Mouse (Mus musculus): ENCODE measurements at regions not wholly inside any gene's neighbourhood (a gene's known extent, or its start where the extent isn't known, plus 50 kb on each side); places are given as distances from the start of the nearest gene placed in this dataset.
"Not testable (repeated sequence)": the region's sequence is repeated elsewhere in the genome, so short reads cannot be mapped to it uniquely, and the experiment has no call there.

GRCm38 (mm10) chr8:96586129-96586528 is 697.8 kb upstream of the Got2 start:
- no peak for DNase-seq

DNA sequence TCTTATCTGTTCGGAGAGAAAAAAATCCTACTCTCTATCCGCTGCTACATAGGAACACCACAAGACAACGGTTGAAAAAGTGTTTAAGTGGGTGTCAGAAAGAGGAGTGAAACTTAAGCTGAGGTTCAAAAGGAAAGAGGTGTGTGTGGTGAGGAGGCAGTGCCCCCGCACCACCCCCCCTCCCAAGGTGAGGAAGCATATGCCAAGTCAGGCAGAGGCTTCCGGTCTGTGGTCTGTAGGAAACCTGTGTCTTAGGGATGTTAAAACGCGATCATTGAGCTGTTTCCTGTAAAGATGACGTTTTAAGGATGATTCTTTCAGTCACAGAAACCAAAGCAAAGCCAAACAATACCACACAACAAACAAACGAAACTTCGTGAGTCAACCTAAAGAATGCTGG is 664.2 kb upstream of the Got2 start:
- no peak for DNase-seq

GRCm38 (mm10) chr8:96550408-96550807 is 662.1 kb upstream of the Got2 start:
- no peak for DNase-seq

- DNase-seq = no peak
Measured at GRCm38 (mm10) chr8:96548663-96549062, 660.3 kb upstream of the Got2 start.

DNA sequence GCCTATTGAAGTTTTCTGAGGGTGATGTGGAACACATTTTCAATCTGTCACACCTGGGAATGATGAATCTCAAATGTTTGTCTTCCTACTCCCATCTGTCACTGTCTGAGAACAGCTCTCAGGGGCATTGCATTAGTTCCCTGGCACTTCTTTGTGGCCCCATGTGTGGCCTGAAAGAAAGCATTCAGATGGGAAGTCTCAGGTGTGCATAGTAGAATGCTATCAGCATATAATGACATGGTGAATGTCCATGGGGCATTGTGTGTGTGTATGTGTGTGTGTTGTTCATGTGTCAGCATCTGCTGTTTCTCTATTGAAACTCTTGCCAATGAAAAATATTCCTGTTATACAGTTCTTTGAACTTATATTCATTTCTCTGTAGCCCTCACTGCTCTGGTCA is 659.8 kb upstream of the Got2 start:
- DNase-seq = no peak

GRCm38 (mm10) chr8:96542215-96542614 is 653.9 kb upstream of the Got2 start:
- DNase-seq = no peak

DNA sequence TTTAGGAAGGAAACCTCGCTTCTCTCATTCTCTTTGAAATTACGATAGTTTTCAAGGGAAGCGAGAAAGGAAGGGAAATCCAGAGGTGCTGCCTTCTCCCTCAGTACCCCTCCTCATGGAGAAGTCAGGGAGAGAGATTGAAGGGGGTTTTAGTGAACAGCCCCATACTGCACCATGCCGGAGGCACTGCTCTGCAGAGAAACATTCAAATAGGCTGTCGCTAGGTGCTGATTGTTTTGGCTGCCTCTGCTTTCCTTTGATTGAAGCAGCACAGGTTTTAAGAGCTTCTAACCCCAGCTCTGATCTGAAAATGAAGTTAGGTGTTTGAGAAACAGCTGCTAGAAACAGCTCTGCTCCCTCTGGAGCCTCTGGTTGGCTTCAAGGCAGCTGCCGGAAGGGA is 610.5 kb upstream of the Got2 start:
- no peak for DNase-seq

DNA sequence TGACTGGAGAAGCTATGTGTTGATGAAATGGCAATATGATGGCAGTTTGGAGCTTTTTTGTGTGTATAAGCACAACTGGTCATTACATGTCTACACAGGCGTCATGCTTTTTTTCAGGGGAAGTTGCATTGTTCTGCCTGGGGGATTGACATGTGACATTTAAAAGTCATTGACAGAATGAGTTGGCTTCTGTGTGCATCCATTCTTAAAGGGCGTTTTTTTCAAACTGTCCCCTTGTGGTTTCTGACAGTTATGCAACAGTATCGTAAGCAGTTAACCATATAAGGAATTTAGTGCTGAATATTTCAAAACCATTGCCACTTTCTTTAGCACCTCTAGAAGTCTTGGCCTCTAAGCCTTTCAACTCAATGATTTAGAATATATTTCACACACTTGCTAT is 607.1 kb upstream of the Got2 start:
- DNase-seq = no peak

- DNase-seq = no peak
Measured at GRCm38 (mm10) chr8:96489804-96490203, 601.5 kb upstream of the Got2 start.

GRCm38 (mm10) chr8:96488741-96489453 is 600.5 kb upstream of the Got2 start:
- DNase-seq = no peak

- DNase-seq = no peak
Measured at GRCm38 (mm10) chr8:96455915-96456314, 567.6 kb upstream of the Got2 start.

DNA sequence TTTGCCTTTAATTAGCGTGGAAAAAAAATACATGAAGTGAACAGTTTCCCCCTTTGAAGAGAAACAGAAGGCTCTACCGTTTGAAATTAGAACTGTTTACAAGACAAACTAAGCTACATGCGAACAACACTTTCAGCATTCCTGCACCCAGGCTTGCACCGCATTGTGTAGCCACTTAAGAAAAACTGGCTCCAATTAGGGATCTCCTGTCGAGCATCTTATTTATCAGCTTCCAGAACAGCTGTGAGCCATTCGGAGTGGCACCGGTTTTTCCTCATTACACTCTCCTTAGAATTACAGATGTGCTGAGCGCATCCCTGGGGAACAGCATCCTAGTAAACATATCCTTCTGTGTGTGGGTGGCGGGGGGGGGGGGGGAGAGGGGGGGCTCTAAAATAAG is 567.0 kb upstream of the Got2 start:
- no peak for DNase-seq

DNA sequence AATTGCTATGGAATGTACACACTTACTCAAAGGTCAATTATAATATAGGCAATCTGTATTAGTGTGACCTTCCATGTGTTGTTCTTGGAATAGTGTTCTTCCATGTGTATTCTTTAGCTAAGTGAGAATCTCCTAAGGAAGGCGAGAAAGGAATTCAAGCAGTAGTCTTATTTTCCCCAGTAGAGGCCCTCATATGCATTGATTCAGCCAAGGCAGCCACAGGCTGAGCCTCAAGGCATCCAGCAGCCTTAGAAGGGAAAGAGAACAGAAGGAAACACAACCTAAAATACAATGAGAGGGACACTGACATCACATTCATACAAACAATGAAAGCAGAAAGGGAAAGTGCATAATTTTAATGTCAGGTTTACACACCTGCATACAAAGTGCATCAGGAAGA is 541.4 kb upstream of the Got2 start:
- DNase-seq = no peak

DNA sequence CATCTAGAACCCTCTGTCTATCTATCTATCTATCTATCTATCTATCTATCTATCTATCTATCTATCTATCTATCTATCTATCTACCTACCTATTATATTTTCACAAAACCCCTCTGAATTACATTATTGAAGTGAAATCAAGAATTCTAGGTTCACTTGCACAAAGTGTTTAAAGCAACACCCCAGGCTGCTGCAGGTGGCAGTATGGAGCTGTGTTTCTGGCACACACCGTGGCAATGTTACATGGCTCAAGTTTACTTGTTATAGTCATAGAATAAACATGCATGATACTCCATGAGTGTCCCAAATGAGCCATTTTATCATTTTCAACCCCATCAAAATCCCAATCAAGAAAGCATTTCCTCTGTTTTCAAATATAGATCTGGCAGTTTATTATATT is 538.6 kb upstream of the Got2 start:
- no peak for DNase-seq

GRCm38 (mm10) chr8:96409601-96410000 is 521.3 kb upstream of the Got2 start:
- DNase-seq = no peak

DNA sequence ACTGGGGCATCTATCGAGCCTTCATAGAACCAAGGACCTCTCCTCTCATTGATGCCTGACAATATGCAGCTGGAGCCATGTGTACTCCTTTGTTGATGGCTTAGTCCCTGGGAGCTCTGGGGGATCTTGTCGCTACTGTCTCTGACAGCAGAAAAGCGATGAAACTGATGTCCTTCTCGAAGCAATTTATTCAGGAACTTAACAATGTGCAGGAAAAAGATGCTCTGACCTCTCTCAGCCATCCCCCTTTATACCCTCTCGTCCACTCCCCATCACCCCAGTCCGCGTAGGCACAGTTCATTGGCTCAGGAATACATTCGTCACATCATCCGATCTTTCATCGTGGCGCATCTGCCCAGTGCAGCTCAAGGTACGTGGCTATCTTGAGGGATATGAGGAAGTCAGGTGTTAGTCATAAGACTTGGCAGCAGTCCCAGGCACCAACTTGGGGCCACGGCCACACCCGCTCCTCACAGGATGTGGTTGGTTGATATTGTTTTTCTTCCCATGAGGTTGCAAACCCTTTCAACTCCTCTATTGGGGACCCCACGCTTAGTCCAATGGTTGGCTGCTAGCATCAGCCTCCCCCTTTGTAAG is 516.3 kb upstream of the Got2 start:
- no peak for DNase-seq

- no peak for DNase-seq
Measured at GRCm38 (mm10) chr8:96403669-96404068, 515.3 kb upstream of the Got2 start.

- DNase-seq = not testable (repeated sequence)
Measured at GRCm38 (mm10) chr8:96399381-96399780, 511.0 kb upstream of the Got2 start.

DNA sequence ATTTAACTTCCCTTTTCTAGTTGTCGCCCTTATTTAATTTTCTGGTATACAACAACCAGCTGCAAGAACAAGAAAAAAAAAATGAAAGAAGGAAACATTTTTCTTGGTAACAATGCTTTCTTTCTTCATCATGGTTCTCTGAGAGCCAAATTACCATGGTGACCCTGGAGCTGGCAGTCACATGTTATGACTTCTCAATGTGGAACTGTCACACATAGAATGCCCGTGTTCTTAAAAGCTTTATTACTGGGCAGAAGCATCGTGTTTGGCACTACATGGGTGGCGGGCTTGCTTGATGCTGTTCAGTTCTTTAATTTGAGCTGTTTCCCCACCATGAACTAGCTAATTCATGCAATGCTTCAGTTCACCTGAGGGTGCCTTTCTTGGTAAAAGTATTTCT is 504.7 kb upstream of the Got2 start:
- no peak for DNase-seq

DNA sequence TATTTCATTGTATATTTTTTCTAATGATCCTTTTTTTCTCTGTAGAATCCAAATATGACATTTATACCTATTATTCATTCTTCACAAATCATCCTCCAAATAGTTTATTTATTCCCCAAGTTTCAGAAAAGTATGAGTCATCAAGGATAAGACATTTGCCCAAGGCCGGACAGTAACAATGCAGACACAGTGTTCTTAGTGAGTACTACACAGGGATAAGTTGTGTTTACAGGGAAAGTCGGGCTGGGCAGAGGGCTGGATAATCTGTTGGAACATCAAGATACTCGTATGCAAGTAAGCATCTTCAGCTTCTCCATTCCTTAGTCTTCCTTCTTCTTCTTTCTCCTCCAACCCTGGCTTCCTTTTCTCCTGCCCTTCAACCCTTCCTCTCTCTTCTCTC is 500.9 kb upstream of the Got2 start:
- no peak for DNase-seq

GRCm38 (mm10) chr8:96370500-96370899 is 482.2 kb upstream of the Got2 start:
- no peak for DNase-seq

DNA sequence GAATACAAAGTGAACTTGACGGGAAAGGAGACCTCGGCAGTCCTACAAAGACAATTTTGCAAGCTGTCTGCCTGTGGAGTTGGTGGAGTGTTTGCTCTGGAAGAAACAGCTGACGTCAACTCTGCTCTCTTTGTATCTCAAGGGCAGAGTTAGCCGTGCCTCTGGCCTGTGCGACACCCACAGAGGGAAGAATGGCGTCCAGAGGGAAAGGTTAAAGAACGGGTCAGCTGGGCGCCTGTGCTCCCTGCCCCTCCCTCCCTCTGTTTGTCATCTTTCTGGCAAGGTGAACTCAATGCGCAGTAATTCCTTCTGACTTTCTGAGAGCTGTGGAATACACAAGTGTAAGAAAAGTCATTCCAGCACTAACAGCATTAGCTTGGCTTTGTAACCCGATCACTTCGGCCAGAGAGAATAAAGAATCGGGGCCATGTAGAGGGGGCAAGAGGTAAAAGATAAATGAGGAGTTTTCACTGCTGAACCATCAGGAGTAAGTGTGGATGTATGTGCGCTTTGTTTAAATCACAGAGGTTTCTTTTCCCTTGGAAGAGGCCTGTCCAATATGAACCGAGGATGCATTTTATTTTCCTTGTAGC is 474.6 kb upstream of the Got2 start:
- DNase-seq = no peak

DNA sequence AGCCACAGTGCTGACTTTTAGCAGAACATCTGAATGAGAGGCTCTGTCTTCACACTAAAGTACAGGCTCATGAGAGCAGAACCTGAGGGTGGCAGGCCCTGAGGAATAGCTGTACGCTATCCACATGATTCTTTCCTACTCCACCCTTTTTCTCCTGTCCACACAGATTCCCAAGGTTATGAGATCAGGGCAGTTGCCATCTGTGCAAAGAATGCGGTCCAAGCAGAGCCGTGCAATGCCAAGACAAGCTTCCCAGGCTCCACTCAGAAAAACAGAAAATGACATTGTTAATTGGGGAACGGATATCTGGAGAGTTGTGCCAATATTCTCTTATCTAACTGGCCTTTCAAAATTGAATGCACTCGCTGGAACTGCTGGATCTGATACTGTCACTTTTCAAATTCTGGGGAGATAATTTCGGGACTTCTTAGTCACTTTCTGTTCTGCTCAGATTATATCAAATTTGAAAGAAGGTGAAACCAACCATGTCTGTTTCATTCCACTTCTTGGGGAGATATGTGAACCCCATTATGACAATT is 462.3 kb upstream of the Got2 start:
- DNase-seq = no peak

DNA sequence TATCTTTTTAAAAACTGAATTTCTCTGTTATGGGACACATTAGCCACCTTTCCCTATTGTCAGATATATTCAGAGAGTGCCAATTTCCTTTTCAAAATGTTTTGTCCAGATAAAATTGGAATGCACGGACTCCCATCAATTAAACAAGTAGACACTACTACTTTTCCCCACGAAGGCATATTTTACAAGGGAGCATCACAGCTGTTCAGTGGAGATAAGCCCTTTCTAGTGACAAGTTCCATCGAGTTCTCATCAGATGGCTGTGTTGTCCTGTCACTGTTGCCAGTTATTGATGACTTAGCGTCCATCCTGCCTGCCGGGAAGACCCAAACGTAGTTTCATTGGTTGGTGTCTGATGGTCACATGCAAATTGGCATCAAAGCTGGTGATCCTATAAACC is 461.2 kb upstream of the Got2 start:
- no peak for DNase-seq
